Mouse (Mus musculus) testis, adult 2 months (tissue): Measurements from ENCODE around the gene Abcc9.

Experiments used
- CTCF ChIP-seq: fragments of 200-500 bp; IDR thresholded peaks from 2 replicates; pipeline ENCODE4 v1.5.1; 2012; ENCODE audit warnings: low read depth, mild to moderate bottlenecking, inconsistent platforms, low read length, moderate library complexity; ENCODE audit not compliant: control insufficient read depth, insufficient read depth, insufficient replicate concordance
- POLR2A ChIP-seq: fragments of 200-500 bp; IDR thresholded peaks from 2 replicates; pipeline ENCODE4 v1.6.1; 2012; ENCODE audit warnings: low read depth, mild to moderate bottlenecking, inconsistent platforms, low read length, moderate library complexity; ENCODE audit not compliant: control insufficient read depth

GRCm38 (mm10) chr6:142745484-142745883, 43.4 kb upstream of the Abcc9 start:
- TF ChIP-seq CTCF (no peak), POLR2A (no peak)
